Mouse (Mus musculus) layer of hippocampus, adult 9-10 months (tissue): Measurements from ENCODE around the gene Kcnn4.
A peak's percentile ranks its signal among the peaks of the same experiment; 100 is the strongest.

Experiments
- DNase-seq: peaks from one replicate; pipeline ENCODE4 v3.0.0; 2022; ENCODE audit warnings: low spot score

Gene Kcnn4

GRCm38 (mm10) chr7:24425919-24426318, 55.9 kb downstream of the Kcnn4 start:
- no peak for DNase-seq

DNA sequence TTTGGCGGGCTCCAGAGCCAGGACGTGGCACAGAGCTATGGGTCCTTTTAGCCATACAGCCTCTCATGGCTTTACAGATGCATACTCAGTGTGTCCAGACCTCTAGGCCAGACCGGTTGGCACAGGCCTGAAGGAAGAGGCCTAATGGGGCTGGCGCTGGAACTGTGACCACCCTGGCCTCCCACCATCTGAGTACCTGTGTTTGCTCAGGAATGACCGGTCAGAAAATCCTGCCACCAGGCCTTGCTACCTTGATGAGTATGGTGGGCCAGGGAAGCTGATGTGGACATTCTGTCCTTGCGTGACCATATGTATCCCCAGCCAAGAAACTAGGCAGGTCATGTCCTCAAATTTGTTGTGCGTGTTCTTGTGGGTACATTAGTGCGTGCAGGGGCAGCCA, 57.1 kb downstream of the Kcnn4 start:
- no peak for DNase-seq

- DNase-seq, result no peak
Measured at GRCm38 (mm10) chr7:24428725-24429124, 58.7 kb downstream of the Kcnn4 start.

DNA sequence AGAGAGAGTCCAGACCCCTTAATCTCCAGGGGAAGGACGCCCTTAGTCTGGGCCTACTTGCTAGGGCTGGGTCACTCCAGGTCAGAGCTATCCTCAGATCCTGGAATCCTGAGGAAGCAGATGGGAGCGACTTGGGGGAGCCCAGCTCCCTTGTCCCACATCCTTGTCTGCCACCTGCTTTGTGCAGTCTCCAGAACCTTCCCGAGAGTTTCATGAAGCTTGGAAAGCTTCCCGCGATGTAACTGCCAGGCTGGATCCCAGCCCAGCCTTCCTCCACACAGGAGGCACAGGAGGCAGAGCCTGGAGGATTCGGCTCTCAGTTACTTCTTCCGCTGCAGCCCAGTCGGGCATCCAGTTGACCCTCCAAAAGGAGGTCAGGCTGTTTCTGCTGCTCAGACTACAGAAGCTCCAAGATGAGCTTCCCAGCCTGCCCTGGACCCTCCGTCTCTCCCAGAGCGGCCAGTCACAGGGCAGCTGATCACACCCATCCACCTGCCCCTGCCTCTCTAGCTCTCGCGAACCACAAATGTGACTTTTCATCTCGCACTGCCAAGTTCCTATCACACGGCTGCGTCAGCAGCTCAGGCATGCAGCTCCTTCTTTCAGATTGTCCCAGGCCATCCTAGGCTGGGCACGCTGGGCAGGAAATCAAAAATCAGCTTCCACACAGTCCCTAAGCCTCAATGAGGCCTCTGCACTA, 59.5 kb downstream of the Kcnn4 start:
- peak; percentile 62 for DNase-seq

DNA sequence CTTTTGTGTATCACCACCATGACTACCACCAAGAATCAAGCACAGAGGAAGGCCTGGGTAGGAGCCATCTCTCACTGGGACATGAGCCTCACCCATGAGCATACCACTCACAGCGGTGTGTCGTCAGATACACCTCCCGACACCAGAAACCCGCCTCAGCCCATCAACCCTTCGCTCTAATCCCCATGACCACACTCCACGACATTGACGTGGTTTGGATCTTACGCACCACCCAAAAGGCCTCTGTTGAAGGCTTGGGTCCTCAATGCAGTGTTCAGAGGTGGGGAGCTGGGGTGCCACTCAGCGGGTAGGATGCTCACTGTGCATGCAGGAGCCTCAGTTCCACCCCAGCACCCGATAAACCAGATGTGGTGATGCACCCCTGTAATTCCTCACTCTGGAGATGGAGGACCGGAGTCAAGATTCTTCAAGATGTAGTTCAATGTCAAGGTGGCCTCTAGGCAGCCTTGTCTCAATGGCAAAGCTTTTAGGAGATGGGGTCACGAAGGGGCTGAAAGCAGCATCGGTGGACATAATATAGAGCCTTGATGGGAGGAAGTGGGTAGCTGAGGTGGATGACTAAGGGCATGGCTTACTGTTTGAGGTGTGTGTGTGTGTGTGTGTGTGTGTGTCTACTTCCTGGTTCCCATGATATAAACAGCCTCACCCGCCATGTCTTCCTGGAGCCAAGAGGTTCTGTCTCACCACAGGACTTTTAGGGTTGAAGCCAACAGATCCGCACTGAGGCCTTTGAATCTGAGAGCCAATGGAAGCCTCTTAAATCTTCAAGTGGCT, 60.7 kb downstream of the Kcnn4 start:
- DNase-seq, result no peak

DNA sequence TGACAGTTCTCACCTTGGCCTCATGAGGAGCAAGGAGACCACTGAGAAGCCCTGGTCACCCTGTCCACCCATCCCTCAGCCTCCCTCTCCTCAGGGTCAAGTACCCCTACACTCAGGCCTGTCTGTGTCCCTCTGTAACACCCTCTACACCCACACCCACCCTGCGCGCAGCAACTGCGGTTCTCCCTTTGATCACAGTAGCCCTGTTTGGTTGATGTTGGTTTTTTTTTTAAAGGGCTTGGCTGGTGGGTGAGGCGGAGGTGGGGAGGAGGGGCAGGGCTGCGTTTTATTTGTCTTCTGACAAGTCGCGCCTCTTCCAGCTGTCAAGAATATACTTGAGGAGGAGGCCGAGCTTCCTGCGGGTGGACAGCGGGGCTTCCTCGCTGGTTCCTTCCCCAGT, 61.6 kb downstream of the Kcnn4 start:
- DNase-seq, result no peak

- no peak for DNase-seq
Measured at GRCm38 (mm10) chr7:24435305-24435704, 65.2 kb downstream of the Kcnn4 start.
